Comparison of ENCODE assay signal across 21 mouse cellular contexts in the genomic region with DNA sequence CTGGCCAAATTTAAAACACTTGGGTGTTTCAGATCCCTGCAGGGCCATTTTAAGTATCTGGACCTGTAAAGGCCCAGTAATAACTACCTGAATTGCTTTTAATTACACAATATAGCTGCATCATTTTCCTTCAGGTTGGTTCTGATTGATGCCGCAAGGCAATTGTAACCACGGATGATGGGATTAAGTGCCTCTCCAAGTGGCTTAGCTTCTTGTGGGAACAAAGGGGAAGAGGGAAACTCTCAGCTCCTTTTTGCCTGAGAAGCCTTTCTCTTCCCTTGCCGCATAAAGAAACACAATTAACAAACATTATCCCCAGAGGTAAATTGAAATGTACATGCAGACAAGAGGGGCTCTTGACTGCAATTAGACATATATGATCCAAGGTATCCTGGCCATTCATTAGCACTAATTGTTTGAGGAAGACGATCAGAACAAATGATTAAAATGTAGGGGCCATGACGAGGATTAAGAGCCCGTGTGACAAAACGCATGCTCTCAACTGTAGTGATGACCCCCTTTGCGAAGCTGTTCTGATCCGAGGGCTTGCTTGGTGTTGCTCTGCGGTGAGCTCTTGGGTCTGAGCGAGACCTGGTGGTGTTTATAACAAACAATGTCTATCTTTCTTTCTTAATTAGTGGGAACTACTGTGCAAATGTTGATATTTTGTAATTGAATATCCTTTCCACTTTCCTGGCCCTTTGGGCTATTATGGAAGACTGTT.
DNase-seq lines count a peak whose midpoint lies in the region; ATAC-seq and TF ChIP-seq lines count a peak whose summit lies in the region.
"Had no signal": no experiment of that assay in that cellular context is flagged by ENCODE, and none has a peak within 500 bp of the region (broad histone marks: within the 10 kb centered on the region; RNA-seq: fewer than 3 reads in every experiment).

No protein-coding gene starts in this region.

- H3K4me2 ChIP-seq in embryonic facial prominence, embryonic 11.5 days (ENCODE audit: low read depth, low read length) = no peak overlapping the region
- no peak overlapping the region for H3K4me2 ChIP-seq in forebrain, embryonic 14.5 days (ENCODE audit: low read length)
- H3K4me2 ChIP-seq in forebrain, postnatal 0 days (ENCODE audit: low read depth) = no peak overlapping the region
- 0 out of 2 replicates have a peak overlapping the region, but pooled peaks have one; percentile 3 for H3K4me2 ChIP-seq in midbrain, embryonic 14.5 days (ENCODE audit: low read length)
- H3K4me2 ChIP-seq in midbrain, embryonic 15.5 days = no peak overlapping the region
- no peak overlapping the region for H3K4me2 ChIP-seq in kidney, embryonic 14.5 days (replicated peaks; ENCODE audit: low read depth, low read length)
- H3K4me2 ChIP-seq: embryonic facial prominence, embryonic 13.5 days; heart, embryonic 11.5 days; heart, embryonic 15.5 days; hindbrain, embryonic 14.5 days; intestine, embryonic 15.5 days had no signal

- TF ChIP-seq CTCF in forebrain, postnatal 0 days (IDR thresholded peaks at IDR 0.05; ENCODE audit: low read depth) = no peak

- no peaks in the 10 kb centered on the region for H3K4me1 ChIP-seq in embryonic facial prominence, embryonic 11.5 days (ENCODE audit: control insufficient read depth, insufficient read depth, low read length)
- peaks cover 22% of the 10 kb centered on the region for H3K4me1 ChIP-seq in embryonic facial prominence, embryonic 10.5 days
- no peaks in the 10 kb centered on the region for H3K4me1 ChIP-seq in forebrain, embryonic 14.5 days (ENCODE audit: control insufficient read depth, insufficient read depth, low read length)
- H3K4me1 ChIP-seq in forebrain, postnatal 0 days (ENCODE audit: insufficient read depth) = no peaks in the 10 kb centered on the region
- 0 out of 2 replicates have a peak, but pooled peaks cover 5% of the 10 kb centered on the region for H3K4me1 ChIP-seq in midbrain, embryonic 14.5 days (ENCODE audit: control insufficient read depth, insufficient read depth, low read length)
- H3K4me1 ChIP-seq in midbrain, embryonic 15.5 days = no peaks in the 10 kb centered on the region
- H3K4me1 ChIP-seq in kidney, embryonic 14.5 days (ENCODE audit: control insufficient read depth, insufficient read depth, low read length) = no peaks in the 10 kb centered on the region
- H3K4me1 ChIP-seq: heart, embryonic 15.5 days; intestine, embryonic 15.5 days had no signal

- H3K27ac ChIP-seq in embryonic facial prominence, embryonic 11.5 days (replicated peaks; ENCODE audit: low read depth, low read length) = no peak overlapping the region
- H3K27ac ChIP-seq in embryonic facial prominence, embryonic 10.5 days (replicated peaks) = no peak overlapping the region
- no peak overlapping the region for H3K27ac ChIP-seq in forebrain, embryonic 14.5 days (ENCODE audit: low read depth, low read length)
- H3K27ac ChIP-seq in forebrain, postnatal 0 days (ENCODE audit: low read depth, low read length) = no peak overlapping the region
- no peak overlapping the region for H3K27ac ChIP-seq in midbrain, embryonic 14.5 days (replicated peaks; ENCODE audit: low read depth, low read length)
- H3K27ac ChIP-seq in midbrain, embryonic 15.5 days = no peak overlapping the region
- H3K27ac ChIP-seq in kidney, embryonic 14.5 days (ENCODE audit: low read depth, low read length) = no peak overlapping the region
- H3K27ac ChIP-seq: embryonic facial prominence, embryonic 13.5 days; heart, adult 2 months; heart, embryonic 15.5 days; hindbrain, embryonic 10.5 days; hindbrain, embryonic 14.5 days; intestine, embryonic 15.5 days had no signal

- H3K4me3 ChIP-seq in embryonic facial prominence, embryonic 11.5 days (ENCODE audit: low read depth, low read length) = no peak overlapping the region
- no peak overlapping the region for H3K4me3 ChIP-seq in embryonic facial prominence, embryonic 10.5 days
- H3K4me3 ChIP-seq in forebrain, embryonic 14.5 days (ENCODE audit: low read depth, low read length) = no peak overlapping the region
- no peak overlapping the region for H3K4me3 ChIP-seq in forebrain, postnatal 0 days (ENCODE audit: low read depth, low read length)
- no peak overlapping the region for H3K4me3 ChIP-seq in midbrain, embryonic 14.5 days (replicated peaks; ENCODE audit: low read depth, low read length)
- H3K4me3 ChIP-seq in midbrain, embryonic 15.5 days = no peak overlapping the region
- H3K4me3 ChIP-seq in kidney, embryonic 14.5 days (ENCODE audit: low read length) = no peak overlapping the region
- H3K4me3 ChIP-seq: embryonic facial prominence, embryonic 13.5 days; heart, adult 2 months; heart, embryonic 15.5 days; hindbrain, embryonic 10.5 days; intestine, embryonic 15.5 days had no signal

- WGBS in embryonic facial prominence, embryonic 11.5 days = 26% methylated on average over 11 of the region's 11 CpGs
- WGBS in embryonic facial prominence, embryonic 10.5 days = 19% methylated on average over 11 of the region's 11 CpGs
- 9% methylated on average over 11 of the region's 11 CpGs for WGBS in forebrain, embryonic 14.5 days
- 23% methylated on average over 11 of the region's 11 CpGs for whole genome bisulfite sequencing in forebrain, postnatal 0 days
- WGBS in midbrain, embryonic 14.5 days = 8% methylated on average over 11 of the region's 11 CpGs
- 19% methylated on average over 11 of the region's 11 CpGs for WGBS in midbrain, embryonic 15.5 days
- WGBS in kidney, embryonic 14.5 days = 58% methylated on average over 11 of the region's 11 CpGs

- no peak overlapping the region for H3K9ac ChIP-seq in embryonic facial prominence, embryonic 11.5 days (replicated peaks; ENCODE audit: low read length)
- no peak overlapping the region for H3K9ac ChIP-seq in forebrain, embryonic 14.5 days (ENCODE audit: low read length)
- no peak overlapping the region for H3K9ac ChIP-seq in forebrain, postnatal 0 days
- H3K9ac ChIP-seq in midbrain, embryonic 14.5 days (replicated peaks; ENCODE audit: low read length) = no peak overlapping the region
- no peak overlapping the region for H3K9ac ChIP-seq in midbrain, embryonic 15.5 days
- H3K9ac ChIP-seq in kidney, embryonic 14.5 days (ENCODE audit: low read depth, low read length) = no peak overlapping the region
- H3K9ac ChIP-seq: embryonic facial prominence, embryonic 13.5 days; heart, embryonic 15.5 days; hindbrain, embryonic 14.5 days; intestine, embryonic 15.5 days had no signal

- ATAC-seq in embryonic facial prominence, embryonic 11.5 days (replicated peaks; ENCODE audit: insufficient number of reproducible peaks, low FRiP score, low TSS enrichment, low read depth) = no peak
- no peak for ATAC-seq in forebrain, embryonic 14.5 days
- no peak for ATAC-seq in forebrain, postnatal 0 days
- no peak for ATAC-seq in midbrain, embryonic 14.5 days (ENCODE audit: low FRiP score, low TSS enrichment)
- no peak for ATAC-seq in midbrain, embryonic 15.5 days (replicated peaks)
- no peak for ATAC-seq in kidney, embryonic 14.5 days (ENCODE audit: low FRiP score, low TSS enrichment)
- ATAC-seq: intestine, embryonic 15.5 days had no signal

- no peaks in the 10 kb centered on the region for H3K27me3 ChIP-seq in embryonic facial prominence, embryonic 11.5 days (ENCODE audit: control insufficient read depth, insufficient read depth, low read length)
- peaks cover 38% of the 10 kb centered on the region for H3K27me3 ChIP-seq in embryonic facial prominence, embryonic 10.5 days (replicated peaks; ENCODE audit: low read depth, poor library complexity, severe bottlenecking)
- no peaks in the 10 kb centered on the region for H3K27me3 ChIP-seq in forebrain, embryonic 14.5 days (replicated peaks; ENCODE audit: control insufficient read depth, insufficient read depth, low read length)
- no peaks in the 10 kb centered on the region for H3K27me3 ChIP-seq in forebrain, postnatal 0 days (ENCODE audit: insufficient read depth, low read length)
- H3K27me3 ChIP-seq in midbrain, embryonic 14.5 days (ENCODE audit: control insufficient read depth, insufficient read depth, low read length) = peaks cover 12% of the 10 kb centered on the region; the same call in 1 of the 2 replicates
- peaks cover 2% of the 10 kb centered on the region; the same call in 1 of the 2 replicates for H3K27me3 ChIP-seq in midbrain, embryonic 15.5 days (replicated peaks)
- H3K27me3 ChIP-seq in kidney, embryonic 14.5 days (ENCODE audit: control insufficient read depth, insufficient read depth, low read length) = no peaks in the 10 kb centered on the region
- H3K27me3 ChIP-seq: intestine, embryonic 15.5 days had no signal

- DNase-seq in embryonic facial prominence, embryonic 11.5 days (ENCODE audit: low spot score) = peak; percentile 46
- DNase-seq in embryonic facial prominence, embryonic 10.5 days (ENCODE audit: low spot score) = no peak
- DNase-seq in forebrain, embryonic 14.5 days (ENCODE audit: low spot score) = peak; percentile 39
- no peak for DNase-seq in forebrain, postnatal 0 days
- peak; percentile 59 for DNase-seq in midbrain, embryonic 14.5 days
- peak; percentile 58 for DNase-seq in retina, postnatal 1 day
- DNase-seq: adrenal gland, postnatal 10 days; cerebellum, adult 18-20 months; cerebellum, adult 9-11 months; cerebellum, postnatal 36 days; gastrocnemius, postnatal 14 days; heart, adult 2 months; heart, postnatal 14 days had no signal

- H3K9me3 ChIP-seq in embryonic facial prominence, embryonic 11.5 days (replicated peaks; ENCODE audit: control insufficient read depth, low read length) = no peaks in the 10 kb centered on the region
- no peaks in the 10 kb centered on the region for H3K9me3 ChIP-seq in embryonic facial prominence, embryonic 10.5 days
- H3K9me3 ChIP-seq in forebrain, embryonic 14.5 days (replicated peaks; ENCODE audit: control insufficient read depth, low read length) = no peaks in the 10 kb centered on the region
- H3K9me3 ChIP-seq in forebrain, postnatal 0 days (ENCODE audit: low read length) = no peaks in the 10 kb centered on the region
- H3K9me3 ChIP-seq in midbrain, embryonic 14.5 days (ENCODE audit: control insufficient read depth, low read length) = no peaks in the 10 kb centered on the region
- no peaks in the 10 kb centered on the region for H3K9me3 ChIP-seq in midbrain, embryonic 15.5 days
- no peaks in the 10 kb centered on the region for H3K9me3 ChIP-seq in kidney, embryonic 14.5 days (ENCODE audit: control insufficient read depth, low read length)
- H3K9me3 ChIP-seq: embryonic facial prominence, embryonic 13.5 days; heart, embryonic 15.5 days; hindbrain, embryonic 10.5 days; intestine, embryonic 15.5 days had no signal

- H3K36me3 ChIP-seq in embryonic facial prominence, embryonic 11.5 days (replicated peaks; ENCODE audit: control insufficient read depth, insufficient read depth, low read depth, low read length) = no peaks in the 10 kb centered on the region
- no peaks in the 10 kb centered on the region for H3K36me3 ChIP-seq in embryonic facial prominence, embryonic 10.5 days (replicated peaks)
- H3K36me3 ChIP-seq in forebrain, embryonic 14.5 days (ENCODE audit: control insufficient read depth, insufficient read depth, low read length) = no peaks in the 10 kb centered on the region
- H3K36me3 ChIP-seq in forebrain, postnatal 0 days (ENCODE audit: insufficient read depth) = no peaks in the 10 kb centered on the region
- H3K36me3 ChIP-seq in midbrain, embryonic 14.5 days (ENCODE audit: control insufficient read depth, insufficient read depth, low read length) = no peaks in the 10 kb centered on the region
- H3K36me3 ChIP-seq in midbrain, embryonic 15.5 days (replicated peaks) = no peaks in the 10 kb centered on the region
- no peaks in the 10 kb centered on the region for H3K36me3 ChIP-seq in kidney, embryonic 14.5 days (ENCODE audit: control insufficient read depth, insufficient read depth, low read length)
- H3K36me3 ChIP-seq: embryonic facial prominence, embryonic 13.5 days; heart, embryonic 15.5 days; hindbrain, embryonic 10.5 days; intestine, embryonic 15.5 days had no signal

Comparison
In these comparisons a context has a peak if more than half of its experiments do, and no peak if none do; other contexts are left out.
1. DNase-seq: peak in embryonic facial prominence, embryonic 11.5 days (single experiment), forebrain, embryonic 14.5 days (single experiment), midbrain, embryonic 14.5 days (single experiment) and retina, postnatal 1 day (single experiment); none in embryonic facial prominence, embryonic 10.5 days (single experiment) and forebrain, postnatal 0 days (single experiment).